Mouse (Mus musculus) lung, postnatal 36 days (tissue): ENCODE results near the gene Lrr1.
"Not testable (repeated sequence)": the region's sequence is repeated elsewhere in the genome, so short reads cannot be mapped to it uniquely, and the experiment has no call there.

Source experiments
- DNase-seq: peaks from one replicate; pipeline ENCODE4 v3.0.0; 2022; ENCODE audit warnings: mixed read lengths

Gene Lrr1

GRCm38 (mm10) chr12:69168461-69169106 is at the start of gene Lrr1:
Gene Lrr1, plus strand, starts transcription at chr12:69168814.
- DNase-seq, result peak; percentile 92

GRCm38 (mm10) chr12:69119908-69120307 is 48.7 kb upstream of the Lrr1 start:
- DNase-seq, result no peak

GRCm38 (mm10) chr12:69122801-69123200 is 45.8 kb upstream of the Lrr1 start:
- no peak for DNase-seq

- no peak for DNase-seq
These were observed 43.5 kb upstream of the Lrr1 start for GRCm38 (mm10) chr12:69125066-69125465.

GRCm38 (mm10) chr12:69127170-69127569 is 41.4 kb upstream of the Lrr1 start:
- DNase-seq, result peak; percentile 35

- no peak for DNase-seq
These were observed 41.0 kb upstream of the Lrr1 start for GRCm38 (mm10) chr12:69127626-69128025.

- peak; percentile 1 for DNase-seq
These were observed 38.8 kb upstream of the Lrr1 start for GRCm38 (mm10) chr12:69129634-69130310.

- DNase-seq, result no peak
These were observed 38.1 kb upstream of the Lrr1 start for GRCm38 (mm10) chr12:69130486-69130885.

GRCm38 (mm10) chr12:69131267-69131666 is 37.3 kb upstream of the Lrr1 start:
- no peak for DNase-seq

- DNase-seq, result peak; percentile 57
These were observed 36.6 kb upstream of the Lrr1 start for GRCm38 (mm10) chr12:69131981-69132380.

- DNase-seq, result no peak
These were observed 29.4 kb upstream of the Lrr1 start for GRCm38 (mm10) chr12:69139201-69139600.

- no peak for DNase-seq
These were observed 28.8 kb upstream of the Lrr1 start for GRCm38 (mm10) chr12:69139841-69140240.

GRCm38 (mm10) chr12:69143460-69143859 is 25.2 kb upstream of the Lrr1 start:
- DNase-seq, result no peak

GRCm38 (mm10) chr12:69147166-69147735 is 21.4 kb upstream of the Lrr1 start:
- DNase-seq, result no peak

GRCm38 (mm10) chr12:69150049-69150448 is 18.6 kb upstream of the Lrr1 start:
- DNase-seq, result no peak

GRCm38 (mm10) chr12:69155923-69156322 is 12.7 kb upstream of the Lrr1 start:
- no peak for DNase-seq

- no peak for DNase-seq
These were observed 12.2 kb upstream of the Lrr1 start for GRCm38 (mm10) chr12:69156436-69156835.

- DNase-seq, result no peak
These were observed 11.5 kb upstream of the Lrr1 start for GRCm38 (mm10) chr12:69157107-69157506.

GRCm38 (mm10) chr12:69158366-69158764 is 10.2 kb upstream of the Lrr1 start:
- DNase-seq, result no peak

GRCm38 (mm10) chr12:69158765-69159577 is 9.6 kb upstream of the Lrr1 start, which contains the start of gene Rps29:
Gene Rps29, minus strand, starts transcription at chr12:69159186.
- peak; percentile 99 for DNase-seq

- peak; percentile 63 for DNase-seq
These were observed 9.1 kb upstream of the Lrr1 start for GRCm38 (mm10) chr12:69159578-69159940.

- DNase-seq, result not testable (repeated sequence)
These were observed 7.9 kb upstream of the Lrr1 start for GRCm38 (mm10) chr12:69160677-69161076.

- not testable (repeated sequence) for DNase-seq
These were observed 5.0 kb upstream of the Lrr1 start for GRCm38 (mm10) chr12:69163586-69163985.
